Mouse (Mus musculus): ENCODE measurements around the gene Dus3l.

Gene Dus3l

GRCm38 (mm10) chr17:56764474-56765354, at the start of gene Dus3l:
Dus3l (plus strand) TSS chr17:56764757.
- peak; percentile 92 to 93 for DNase-seq

GRCm38 (mm10) chr17:56715360-56715759, 49.2 kb upstream of the Dus3l start:
- peak in 1 of 2 experiments; percentile 37 for DNase-seq

GRCm38 (mm10) chr17:56715914-56716654, 48.5 kb upstream of the Dus3l start:
- DNase-seq: peak; percentile 41

GRCm38 (mm10) chr17:56716655-56717362, 47.7 kb upstream of the Dus3l start:
- DNase-seq: peak; percentile 97 to 98

- DNase-seq: peak; percentile 98 to 99
These were observed 47.0 kb upstream of the Dus3l start, which contains the start of the genes Ndufa11 and Vmac for GRCm38 (mm10) chr17:56717363-56718058. Ndufa11 (plus strand) TSS chr17:56717767. Vmac (minus strand) TSS chr17:56718022.

- no peak for DNase-seq
These were observed 42.1 kb upstream of the Dus3l start for GRCm38 (mm10) chr17:56722441-56722840.

- no peak for DNase-seq
These were observed 41.0 kb upstream of the Dus3l start for GRCm38 (mm10) chr17:56723419-56724161.

- no peak for DNase-seq
These were observed 37.4 kb upstream of the Dus3l start for GRCm38 (mm10) chr17:56727029-56727649.

- DNase-seq: peak in 1 of 2 experiments; percentile 40
These were observed 36.9 kb upstream of the Dus3l start for GRCm38 (mm10) chr17:56727659-56728058.

- no peak for DNase-seq
These were observed 36.4 kb upstream of the Dus3l start for GRCm38 (mm10) chr17:56728117-56728516.

- DNase-seq: peak; percentile 72 to 76
These were observed 35.4 kb upstream of the Dus3l start for GRCm38 (mm10) chr17:56729151-56729550.

GRCm38 (mm10) chr17:56729656-56730055, 34.9 kb upstream of the Dus3l start:
- DNase-seq: no peak

- DNase-seq: no peak
These were observed 28.0 kb upstream of the Dus3l start for GRCm38 (mm10) chr17:56736534-56736933.

GRCm38 (mm10) chr17:56738221-56738620, 26.3 kb upstream of the Dus3l start:
- DNase-seq: no peak

GRCm38 (mm10) chr17:56740118-56740787, 24.3 kb upstream of the Dus3l start:
- no peak for DNase-seq

GRCm38 (mm10) chr17:56740788-56741160, 23.8 kb upstream of the Dus3l start:
- no peak for DNase-seq

GRCm38 (mm10) chr17:56744173-56744572, 20.4 kb upstream of the Dus3l start:
- DNase-seq: no peak

GRCm38 (mm10) chr17:56751404-56752072, 13.0 kb upstream of the Dus3l start:
- DNase-seq: peak; percentile 53 to 61

- DNase-seq: peak in 1 of 2 experiments; percentile 31
These were observed 11.1 kb upstream of the Dus3l start for GRCm38 (mm10) chr17:56753452-56753851.

Measured in cerebellum, postnatal 10 days (tissue).